Mouse (Mus musculus) left cerebral cortex, adult 11 months (tissue): Measurements from ENCODE around the gene Slu7.

Experiments
- DNase-seq: peaks from one replicate; pipeline ENCODE4 v3.0.0; 2022; ENCODE audit warnings: low spot score

Gene Slu7

DNA sequence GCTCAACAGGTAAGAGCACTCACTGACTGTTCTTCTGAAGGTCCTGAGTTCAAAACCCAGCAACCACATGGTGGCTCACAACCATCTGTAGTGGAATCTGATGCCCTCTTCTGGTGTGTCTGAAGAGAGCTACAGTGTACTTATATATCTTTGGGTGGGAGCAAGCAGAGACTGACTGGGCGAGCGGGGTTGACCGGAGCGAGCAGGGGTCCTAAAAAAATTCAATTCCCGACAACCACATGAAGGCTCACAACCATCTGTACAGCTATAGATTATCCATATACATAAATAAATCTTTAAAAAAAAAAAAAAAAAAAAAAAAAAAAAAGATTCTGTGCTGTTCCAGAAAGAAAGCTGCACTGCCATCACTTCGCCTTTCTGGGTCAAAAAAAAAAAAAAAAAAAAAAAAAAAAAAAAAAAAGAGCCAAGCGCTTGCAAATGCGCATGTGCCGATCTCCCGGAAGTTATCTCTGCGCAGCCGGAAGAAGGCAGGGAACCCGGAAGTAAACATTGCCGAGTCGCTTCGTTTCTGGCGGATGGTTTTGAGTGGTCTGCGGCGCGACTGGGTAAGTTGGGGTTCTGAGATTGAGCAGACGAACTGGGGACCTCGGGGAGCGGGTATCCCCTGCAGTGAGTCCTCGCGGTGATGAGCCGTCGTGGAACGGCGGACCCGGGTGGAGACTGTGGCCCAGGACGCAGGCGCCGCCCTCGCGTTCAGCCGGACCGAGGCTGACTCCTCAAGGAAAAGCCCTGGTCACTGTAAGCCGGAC, at the start of gene Slu7:
Gene Slu7 (plus strand): TSS at position 491 of the 770 bp plus-strand sequence.
- no peak for DNase-seq

DNA sequence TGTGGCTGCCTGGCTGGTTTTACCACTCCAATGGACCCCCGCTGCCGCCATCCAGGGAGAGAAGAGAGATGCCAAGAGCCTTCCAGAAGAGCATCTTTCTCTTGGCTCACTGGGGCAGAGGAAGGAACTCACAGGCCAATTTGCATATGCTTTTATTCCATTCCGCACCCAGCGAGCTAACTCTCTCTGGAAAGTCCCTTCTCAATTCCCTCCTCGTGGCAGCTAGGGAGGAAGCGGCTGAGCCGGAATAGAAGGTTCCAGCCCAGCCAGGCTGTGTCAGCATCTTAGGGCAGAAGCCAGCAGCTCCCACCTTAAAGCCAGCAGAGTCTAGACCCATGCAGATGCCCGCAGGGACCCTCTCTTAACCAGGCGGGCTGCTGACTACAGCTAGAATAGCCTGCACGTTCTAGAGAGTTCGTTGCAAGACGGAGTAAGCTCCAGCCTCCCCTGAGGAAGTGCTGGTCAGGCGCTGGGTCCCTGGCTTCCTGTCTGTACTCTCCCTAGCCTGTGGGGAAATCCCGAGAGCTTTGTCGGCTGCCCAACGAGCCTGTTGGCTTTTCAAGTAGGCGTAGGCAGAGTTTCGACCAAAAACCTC, 48.4 kb upstream of the Slu7 start:
- peak; percentile 15 for DNase-seq

DNA sequence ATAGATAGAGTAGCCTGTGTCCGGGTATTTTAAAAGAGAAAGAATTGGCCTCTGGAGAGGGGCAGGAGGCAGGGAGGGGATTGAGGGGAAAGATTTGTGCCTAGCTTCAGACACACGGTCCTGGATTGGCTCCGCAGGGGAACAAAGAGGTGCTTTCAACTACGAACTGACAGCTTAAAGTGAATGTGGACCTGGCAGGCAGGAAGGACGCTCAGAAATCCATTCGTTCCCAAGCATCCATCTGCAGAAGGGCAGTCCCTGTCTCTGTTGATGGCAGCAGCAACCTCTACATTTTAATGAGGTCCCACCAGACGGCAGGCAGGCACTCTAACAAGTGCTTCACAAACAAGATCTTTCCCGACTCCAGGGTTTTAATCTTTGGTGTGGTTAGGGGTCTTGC, 47.8 kb upstream of the Slu7 start:
- no peak for DNase-seq

DNA sequence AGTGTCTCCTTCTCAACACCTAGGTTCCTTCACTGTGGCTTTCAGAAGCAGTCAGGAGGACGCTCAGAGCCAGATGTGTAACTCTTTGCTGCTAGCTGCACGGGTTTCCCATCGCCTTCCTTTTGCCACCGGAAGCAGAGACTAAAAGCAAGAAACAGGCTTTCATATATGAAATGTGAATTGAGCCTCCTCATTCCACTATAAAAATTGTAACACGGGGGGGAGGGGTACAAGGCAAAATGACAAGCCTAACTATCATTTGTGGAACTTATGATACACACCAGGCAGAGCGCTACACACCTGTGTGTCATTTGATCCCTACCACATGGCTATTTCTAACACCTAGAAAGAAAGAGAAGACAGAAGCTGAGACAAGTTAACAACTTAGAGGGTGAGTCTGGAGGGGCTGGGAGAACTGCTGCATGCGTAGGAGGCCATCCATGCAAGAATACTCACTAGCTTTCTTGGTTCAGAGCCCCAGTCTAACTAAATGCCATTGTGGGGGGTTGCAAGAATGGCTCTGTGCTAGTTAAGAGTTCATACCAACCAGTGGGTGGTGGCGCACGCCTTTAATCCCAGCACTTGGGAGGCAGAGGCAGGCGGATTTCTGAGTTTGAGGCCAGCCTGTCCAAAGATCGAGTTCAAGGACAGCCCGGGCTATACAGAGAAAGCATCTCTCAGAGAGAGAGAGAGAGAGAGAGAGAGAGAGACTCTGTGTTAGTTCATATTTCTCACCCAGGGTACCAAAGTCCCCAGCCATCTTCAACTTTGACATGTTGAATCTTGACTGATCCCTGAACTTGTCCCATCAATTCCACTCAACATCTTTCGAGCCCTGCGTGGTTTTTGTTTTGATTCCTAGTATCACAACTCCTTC, 46.3 kb upstream of the Slu7 start:
- DNase-seq: no peak

DNA sequence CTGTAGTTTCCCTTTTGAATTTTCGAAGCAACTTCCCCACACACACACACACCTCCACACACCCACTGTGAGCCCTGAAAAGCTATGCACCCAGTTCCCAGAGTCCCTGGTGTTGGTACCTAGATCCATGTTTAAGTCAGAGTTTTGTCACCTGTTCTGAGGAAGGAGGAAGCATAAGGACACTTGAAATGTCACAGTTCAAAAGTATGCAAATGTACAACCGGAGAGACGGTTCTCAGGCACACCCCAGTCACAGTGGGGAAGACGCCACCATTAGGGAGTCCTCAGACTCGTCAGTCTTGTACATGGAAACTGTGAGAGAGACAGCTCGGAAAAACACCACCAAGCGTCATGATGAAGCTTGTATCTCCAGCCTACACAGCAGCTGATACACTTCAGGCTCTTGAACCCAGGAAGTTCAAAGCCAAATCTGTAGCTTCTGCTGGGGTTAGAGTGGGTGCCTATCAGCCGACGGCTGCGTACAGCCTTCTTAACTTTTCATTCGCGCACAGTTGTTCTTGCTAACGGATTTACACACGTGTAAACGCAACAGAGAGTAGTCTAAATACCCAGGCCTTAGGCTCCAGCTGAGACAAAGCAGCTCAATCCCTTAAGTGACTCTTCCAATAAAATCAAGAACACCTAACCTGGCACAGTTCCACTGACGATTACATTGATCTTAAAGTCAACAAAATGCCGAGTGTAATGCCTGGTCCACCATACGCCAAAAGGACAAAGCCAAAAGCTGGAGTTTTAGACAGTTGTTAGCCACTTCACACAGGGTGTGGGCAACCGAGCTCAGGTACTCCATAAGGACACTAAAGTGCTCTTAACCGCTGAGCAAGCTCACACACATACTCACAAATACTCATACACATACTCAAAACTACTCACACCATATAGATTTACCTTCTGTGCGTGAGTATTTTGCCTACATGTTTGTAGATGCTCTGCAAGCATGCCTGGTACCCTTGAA, 45.1 kb upstream of the Slu7 start:
- DNase-seq: no peak

DNA sequence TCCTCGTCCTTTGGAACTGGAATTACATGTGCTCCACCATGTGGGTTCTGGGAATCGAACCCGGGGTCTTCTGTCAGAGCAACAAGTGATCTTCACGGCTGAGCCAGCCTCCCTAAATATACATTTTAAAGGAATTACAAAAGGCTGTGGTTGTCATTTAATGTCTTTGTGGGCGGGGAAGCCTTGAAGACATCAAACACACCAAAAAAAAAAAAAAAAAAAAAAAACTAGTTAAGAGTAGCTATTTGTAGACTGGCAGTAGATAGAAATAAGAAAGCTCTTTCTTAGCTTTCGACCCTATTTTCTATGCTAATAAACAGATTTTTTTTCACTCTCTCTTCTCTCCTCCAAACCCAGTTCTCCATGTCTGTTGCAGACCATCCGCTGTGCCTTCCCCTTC, 44.4 kb upstream of the Slu7 start:
- no peak for DNase-seq

DNA sequence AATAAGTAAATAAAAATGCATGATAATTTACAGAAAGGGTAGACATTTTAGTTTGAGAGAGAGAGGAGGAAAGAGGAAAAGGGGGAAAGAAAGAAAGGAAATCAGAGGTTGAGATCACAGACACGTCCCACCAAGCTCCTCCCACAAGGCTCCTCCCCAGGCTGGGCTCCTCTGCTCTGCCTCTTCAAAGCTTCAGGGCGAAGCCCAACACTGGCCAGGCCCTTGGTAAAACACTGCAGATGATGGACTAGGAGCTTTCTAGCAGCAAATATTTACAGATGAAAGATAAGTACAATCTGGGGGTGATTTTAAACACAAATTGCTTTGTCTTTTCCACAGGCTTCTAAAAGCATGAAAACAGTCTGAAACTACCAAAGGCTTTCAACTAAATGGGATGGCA, 40.8 kb upstream of the Slu7 start:
- DNase-seq: no peak

DNA sequence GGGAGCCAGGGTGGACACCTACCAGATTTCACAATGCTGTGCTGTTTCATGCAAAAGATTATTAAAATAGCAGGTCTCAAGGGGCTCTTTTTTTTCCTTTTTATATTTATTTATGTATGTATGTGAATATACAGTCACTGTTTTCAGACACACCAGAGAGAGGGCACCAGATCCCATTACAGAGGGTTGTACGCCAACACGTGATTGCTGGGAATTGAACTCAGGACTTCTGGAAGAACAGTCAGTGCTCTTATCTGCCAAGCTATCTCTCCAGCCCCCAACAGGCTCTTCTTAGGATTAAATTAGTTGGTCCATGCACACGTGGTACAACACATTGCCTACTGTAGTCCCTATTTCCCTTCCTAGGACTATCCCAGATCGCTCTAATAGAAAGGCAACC, 40.2 kb upstream of the Slu7 start:
- no peak for DNase-seq

DNA sequence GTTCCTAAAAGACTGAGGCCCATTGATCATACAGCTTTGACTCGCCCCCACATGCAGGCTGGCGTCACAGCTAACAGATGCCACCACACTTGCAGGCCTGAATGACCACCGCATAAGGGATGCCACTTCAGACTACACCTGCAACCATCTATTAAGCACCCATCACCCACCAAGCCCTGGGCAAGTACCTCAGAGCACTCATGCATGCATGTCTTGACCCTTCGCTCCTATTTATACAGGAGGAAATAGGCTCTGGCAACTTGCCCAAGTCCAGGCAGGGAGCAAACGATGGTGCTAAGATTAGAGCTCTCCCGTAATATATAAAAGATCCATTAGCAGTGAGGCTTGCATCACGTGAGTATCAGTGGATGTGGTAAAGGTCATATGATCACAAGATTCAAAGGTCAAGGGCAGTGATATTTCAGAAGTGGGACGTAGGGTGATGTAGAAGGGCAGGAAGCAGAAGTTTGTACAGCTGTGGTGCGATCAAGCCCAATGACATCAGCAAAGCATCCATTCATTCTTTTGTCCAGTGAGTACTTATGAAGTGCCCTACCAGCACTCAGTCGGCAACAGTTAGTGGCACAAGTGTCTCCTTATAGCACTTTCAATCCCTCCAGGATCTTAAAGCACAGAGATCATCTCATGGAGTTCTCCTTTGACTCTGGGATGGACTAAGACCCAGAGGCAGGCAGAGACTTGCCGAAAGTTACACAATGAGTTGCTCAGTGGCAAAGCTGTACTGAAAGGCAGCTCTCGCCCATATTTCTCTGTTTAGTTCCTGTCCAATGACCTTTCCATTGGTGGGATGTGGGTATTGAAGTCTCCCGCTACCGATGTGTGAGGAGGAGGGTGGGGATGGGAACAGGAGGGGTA, 38.2 kb upstream of the Slu7 start:
- DNase-seq: no peak

DNA sequence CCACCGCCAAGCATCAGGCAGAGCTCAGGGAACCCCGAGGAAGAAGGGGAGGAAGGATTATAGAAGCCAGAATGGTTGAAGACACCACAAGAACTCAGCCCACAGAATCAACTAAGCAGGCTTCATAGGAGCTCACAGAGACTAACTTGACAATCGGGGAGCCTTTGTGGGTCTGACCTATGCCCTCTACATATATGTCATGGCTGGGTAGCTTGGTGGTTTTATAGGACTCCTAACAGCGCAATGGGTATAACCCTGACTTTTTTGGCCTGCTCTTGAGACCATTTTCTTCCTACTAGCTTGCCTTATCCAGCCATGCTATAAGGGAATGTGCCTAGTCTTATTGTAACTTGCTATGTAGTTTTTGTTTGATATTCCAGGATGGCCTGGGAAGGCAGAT, 37.3 kb upstream of the Slu7 start:
- no peak for DNase-seq

DNA sequence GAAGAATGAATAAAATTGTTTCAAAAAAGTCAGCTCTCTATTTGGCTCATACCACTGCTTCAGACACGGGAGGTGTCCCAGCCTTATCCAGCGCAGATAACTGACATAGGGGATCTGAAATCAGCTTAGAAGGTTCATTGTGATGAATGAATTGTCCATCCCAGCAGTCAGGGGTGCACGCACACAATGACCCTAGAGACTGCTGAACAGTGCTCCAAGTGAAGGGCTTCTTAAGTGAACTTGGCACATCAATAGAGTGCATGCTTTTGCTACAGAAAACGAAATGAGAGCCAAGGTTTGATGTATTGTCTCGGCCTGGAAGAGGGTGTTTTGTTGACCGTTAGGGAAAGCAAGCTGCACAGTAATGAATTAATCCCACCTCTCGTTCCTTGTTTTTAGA, 36.9 kb upstream of the Slu7 start:
- no peak for DNase-seq

DNA sequence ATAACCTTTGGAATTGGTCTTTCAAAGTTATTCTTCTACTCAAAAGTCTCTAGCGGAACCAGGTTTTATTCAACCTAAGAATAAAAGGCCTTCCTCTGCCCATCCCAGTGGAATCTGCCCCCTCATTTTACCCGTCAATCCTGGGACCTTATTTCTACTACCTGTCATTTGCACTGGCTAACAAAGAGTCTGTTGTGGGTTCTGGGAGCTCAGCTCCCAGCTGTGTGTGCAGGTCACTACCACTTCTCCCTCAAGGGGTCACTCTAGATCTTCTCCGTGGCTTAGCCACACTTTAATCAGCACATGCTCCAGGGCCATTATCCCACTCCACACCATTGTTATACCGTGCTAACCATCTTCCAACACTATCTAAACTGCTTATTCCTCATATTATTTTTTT, 34.2 kb upstream of the Slu7 start:
- DNase-seq: no peak

DNA sequence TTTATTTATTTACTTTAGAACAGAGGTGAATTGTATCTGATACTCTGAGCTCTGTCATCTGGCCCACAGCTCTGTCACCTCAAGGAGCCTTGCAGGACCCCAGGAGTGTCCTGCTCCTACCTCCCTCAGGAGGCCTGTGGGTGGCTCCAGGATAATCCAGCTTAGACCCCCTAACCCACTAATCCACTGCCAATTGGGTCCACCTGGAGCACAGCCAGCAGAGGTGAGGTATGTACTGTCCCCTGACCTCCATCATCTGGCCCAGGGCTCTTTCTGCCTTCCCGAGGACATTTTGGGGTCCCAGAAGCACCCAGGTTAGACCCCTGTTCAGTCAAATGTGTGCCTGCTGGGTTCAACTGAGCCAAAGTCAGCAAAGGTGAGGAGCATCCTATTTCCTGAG, 33.4 kb upstream of the Slu7 start:
- DNase-seq: no peak

DNA sequence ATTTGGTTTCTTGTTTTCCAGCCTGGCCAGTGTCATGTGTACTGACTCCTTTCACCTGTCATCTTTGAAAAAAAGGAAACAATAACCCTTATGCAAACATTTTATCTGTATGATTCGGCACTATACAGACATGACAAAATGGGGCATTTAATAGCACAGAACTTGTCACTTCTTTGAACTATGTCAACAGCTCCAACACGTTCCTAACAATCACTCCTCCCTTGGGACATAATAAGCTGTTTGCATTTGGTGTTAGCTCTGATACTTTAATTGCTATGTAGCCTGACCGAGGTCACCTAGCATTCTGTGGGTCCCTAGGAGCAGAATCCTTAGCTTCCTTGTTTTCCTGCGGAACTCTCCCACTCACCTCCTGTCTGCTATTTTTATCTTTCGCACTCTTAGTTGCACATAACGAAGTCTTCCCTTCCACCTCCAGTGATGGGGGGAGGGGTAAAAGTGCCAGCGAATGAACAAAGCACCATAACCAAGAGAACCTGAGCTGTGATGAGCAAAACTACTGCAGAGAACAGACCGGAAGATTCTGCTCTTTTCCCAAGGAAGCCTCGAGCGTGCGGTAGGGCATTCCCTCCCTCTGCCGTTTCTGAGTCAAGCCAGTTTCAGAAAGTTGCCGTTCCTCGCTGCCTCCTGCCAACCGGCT, 29.3 kb upstream of the Slu7 start:
- DNase-seq: no peak

DNA sequence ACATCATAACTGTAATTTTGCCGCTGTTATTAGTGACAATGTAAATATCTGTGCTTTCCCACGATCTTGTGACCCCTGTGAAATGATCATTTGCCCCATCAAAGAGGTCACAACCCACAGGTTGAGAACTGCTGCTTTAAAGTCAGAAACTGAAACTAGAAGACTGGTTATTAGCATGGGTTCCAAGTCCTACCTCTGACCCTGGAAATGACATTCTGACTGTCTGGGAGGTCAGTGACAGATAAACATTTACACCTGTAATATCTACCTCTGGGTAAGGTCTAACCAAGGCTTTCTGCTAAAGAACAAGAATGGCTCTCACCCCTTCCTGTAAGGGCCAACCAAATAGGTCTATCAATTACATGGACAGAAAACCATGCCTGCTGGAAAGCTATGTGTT, 24.7 kb upstream of the Slu7 start:
- DNase-seq: no peak

DNA sequence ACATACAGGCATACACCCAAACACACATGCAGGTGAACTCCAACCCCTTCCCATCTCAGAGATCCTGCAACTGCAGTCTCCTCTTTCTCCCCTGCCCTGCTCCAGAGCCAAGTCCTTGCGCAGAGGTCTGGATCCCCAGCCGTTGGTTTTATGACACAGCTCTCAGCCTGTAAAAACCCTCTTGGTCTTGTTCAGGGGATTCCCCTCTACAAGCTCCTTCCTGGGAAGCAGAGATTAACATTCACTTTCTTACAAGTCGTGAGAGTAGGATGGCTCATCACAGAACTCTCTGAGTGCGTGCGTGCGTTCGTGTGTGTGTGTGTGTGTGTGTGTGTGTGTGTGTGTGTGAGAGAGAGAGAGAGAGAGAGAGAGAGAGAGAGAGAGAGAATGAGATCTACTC, 23.3 kb upstream of the Slu7 start:
- DNase-seq: no peak

DNA sequence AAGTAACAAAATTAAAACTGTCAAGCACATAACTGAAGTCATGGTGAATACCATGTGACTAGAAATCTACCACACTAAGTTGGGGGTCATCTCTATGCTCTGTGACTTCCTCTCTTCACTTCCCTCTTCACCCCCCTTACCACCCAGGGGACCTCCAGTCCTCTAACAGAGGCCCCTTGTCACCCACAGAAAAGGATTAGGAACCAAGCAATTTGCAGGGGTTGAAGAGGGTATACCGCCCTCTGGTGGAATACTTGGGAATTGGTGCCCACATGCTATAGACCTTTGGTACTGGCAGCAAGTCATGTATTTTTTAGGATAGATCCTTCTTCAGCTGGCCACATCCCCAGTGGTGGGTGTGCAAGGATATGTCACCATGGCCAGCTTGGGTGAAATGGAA, 22.1 kb upstream of the Slu7 start:
- DNase-seq: peak; percentile 55

DNA sequence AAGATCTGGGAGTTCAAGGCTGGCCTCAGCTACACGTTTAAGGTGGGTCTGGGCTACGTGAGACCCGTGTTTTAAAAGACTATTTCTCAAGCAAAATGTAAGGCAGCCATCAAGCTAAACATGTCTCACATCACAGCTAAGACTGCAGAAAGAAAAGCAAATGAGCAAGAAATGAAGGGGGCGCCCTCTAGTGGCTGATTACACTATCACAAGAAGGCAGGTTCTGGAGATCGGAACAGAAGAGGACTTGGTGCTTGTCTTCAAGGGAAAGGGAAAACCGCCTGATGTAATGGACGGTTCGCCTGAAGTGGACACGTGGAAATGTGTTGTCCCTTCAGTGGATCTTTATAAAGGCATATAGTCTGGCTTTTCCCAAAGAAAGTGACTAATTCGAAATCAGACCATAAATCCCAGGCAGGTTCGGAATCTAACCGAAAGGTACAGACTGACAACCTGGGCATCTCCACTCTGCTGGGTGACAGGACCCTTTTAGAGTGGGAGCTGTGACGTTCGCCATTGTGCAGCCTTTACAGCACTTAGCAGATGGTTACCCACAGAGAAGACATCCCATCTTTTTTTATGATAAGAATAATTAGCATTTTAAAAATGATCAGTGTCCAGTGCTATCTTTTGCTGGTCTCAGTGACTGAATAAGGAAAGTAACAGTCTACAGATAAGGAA, 20.6 kb upstream of the Slu7 start:
- peak; percentile 57 for DNase-seq

DNA sequence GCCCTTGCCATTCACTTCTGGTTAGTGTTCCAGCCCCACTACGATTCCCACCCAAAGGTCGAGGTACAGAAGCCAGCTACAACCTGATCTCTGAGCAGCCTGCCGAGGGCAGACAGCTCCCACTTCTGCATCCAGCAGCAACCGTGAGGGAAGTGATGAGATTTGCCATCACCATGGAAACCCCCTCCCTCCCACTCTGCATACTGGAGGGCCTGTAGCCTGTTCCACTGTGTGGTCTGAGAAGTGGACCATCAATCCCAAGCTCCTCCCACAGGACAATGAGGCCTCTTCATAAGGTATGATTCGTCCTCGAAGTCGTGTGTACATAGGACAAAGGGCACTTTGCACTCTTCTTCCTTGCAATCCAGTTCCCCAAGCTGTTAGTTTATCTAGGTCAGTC, 16.3 kb upstream of the Slu7 start:
- DNase-seq: no peak

DNA sequence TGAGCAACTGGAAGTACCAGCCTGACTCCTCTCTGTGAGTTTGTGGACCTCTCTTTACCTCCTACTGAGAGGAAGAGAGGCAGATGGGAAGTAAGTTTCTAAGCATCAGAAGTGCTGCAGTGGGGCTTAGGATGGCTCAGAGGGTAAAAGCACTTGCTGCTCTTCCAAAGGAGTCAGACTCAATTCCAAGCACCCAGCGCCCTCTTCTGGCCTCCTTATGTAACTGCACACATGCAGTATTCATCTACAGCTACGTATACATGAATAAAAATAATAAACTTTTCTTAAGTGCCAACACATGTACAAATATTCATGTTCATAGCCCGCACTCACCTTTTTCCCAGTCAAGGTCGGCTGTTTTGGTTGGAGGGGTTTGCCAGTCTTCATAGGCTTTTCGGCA, 9.2 kb upstream of the Slu7 start:
- DNase-seq: no peak
